Mouse (Mus musculus) layer of hippocampus, adult 2 months (tissue): ENCODE data around the gene Sel1l. TPM values are rescaled to one million over a fixed set of nuclear protein-coding genes. Genes with fewer than 3 reads are reported as not detected.

Experiments
- DNase-seq, 2 experiments: peaks; one replicate each; pipeline ENCODE4 v3.0.0; 2022; ENCODE audit warnings: low spot score in 2 of 2
- H3K27ac ChIP-seq: fragments of 200-600 bp; 2 replicates; pipeline ENCODE4 v1.8.1; 2022
- H3K4me3 ChIP-seq: fragments of 200-600 bp; 2 replicates; pipeline ENCODE4 v1.8.1; 2022; ENCODE audit warnings: mild to moderate bottlenecking
- CTCF ChIP-seq: fragments of 200-600 bp; conservative IDR thresholded peaks from 2 replicates; pipeline ENCODE4 v1.8.1; 2022; ENCODE audit warnings: antibody characterized with exemption, mild to moderate bottlenecking, moderate library complexity
- microRNA-seq, 2 experiments: library from miRNA; unstranded; fragments of <30 nt; microRNA quantifications; one replicate each; pipeline ENCODE4 v1.2.0; 2021
- total RNA-seq, 2 experiments: library from RNA; stranded (reverse); gene quantifications; 2 replicates each; pipeline ENCODE4 v1.2.3; 2021

Sel1l gene
- total RNA-seq, 2 experiments from 2014 or later = 167 to 172 TPM

DNA sequence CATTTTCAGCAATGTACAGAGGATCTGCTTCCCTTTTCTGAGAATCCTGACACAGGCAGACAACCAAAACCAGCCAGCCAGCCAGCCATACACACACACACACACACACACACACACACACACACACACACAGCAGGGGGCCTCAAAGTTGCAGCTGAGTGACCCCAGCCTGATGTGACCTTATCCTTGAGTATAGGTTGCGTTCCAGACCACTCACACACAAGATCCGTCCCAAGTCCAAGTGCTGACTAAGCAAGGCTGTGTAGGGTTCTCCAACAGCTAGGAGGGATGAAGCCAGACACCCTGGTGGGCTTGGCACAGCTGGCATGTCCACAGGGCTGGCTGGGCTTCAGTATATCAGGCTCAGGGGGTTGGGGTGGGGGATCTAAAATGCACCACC, 84.5 kb downstream of the Sel1l start:
- no peak for TF ChIP-seq CTCF
- Histone ChIP-seq H3K4me3 (no peak overlapping the region), H3K27ac (no peak overlapping the region)
- DNase-seq = no peak

DNA sequence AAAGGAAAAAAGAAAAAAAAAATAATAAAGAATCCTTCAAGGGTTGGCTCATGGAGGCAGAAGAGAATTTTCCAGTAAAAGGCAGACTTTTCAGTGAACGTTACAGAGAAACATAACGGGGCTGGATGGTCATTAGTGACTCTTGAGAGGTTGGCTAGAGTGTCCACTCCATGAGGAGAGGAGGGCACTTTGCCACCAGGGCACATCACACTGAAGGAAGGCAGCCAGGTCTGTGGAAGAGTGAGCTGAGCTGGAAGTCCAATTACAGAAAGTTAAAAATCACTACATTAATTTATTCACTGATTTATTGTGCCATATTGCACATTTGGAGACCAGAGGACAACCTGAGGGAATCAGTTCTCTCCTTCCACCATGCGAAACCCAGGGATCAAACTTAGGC, 89.1 kb downstream of the Sel1l start:
- no peak overlapping the region for H3K27ac ChIP-seq
- no peak for DNase-seq
- TF ChIP-seq CTCF = no peak
- H3K4me3 ChIP-seq = no peak overlapping the region

DNA sequence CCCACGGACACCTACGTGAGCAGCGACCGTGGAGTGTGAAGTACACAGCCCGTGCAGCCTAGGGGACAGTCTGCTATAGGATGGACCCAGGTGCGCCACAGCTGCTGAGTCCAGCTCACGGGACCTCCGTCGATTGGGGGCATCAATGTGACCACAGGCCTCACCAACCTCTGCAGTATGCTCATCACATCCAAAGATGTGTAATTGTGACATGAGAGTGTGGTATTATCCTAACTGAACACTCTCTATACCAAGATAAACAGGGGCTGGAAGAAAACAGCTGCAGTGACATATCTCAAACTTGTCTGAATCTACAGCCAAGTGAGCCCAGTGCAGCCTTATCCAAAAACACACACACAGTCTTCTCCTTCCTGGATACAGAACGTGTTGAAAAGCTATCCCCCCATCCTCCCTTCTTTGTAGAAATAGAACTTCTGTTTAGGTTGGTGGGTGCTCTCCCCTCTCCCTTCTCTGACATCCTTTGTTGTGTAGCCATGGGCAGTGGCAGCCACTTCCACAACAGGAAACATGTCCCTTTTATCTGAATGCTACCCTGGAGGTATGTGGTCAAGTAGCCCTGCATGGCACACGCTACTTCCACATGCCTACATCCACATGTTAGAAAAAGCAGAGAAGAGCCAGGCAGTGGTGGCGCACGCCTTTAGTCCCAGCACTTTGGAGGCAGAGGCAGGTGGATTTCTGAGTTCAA, 90.9 kb downstream of the Sel1l start:
- Histone ChIP-seq H3K4me3 (no peak overlapping the region), H3K27ac (no peak overlapping the region)
- TF ChIP-seq CTCF = no peak
- no peak for DNase-seq

DNA sequence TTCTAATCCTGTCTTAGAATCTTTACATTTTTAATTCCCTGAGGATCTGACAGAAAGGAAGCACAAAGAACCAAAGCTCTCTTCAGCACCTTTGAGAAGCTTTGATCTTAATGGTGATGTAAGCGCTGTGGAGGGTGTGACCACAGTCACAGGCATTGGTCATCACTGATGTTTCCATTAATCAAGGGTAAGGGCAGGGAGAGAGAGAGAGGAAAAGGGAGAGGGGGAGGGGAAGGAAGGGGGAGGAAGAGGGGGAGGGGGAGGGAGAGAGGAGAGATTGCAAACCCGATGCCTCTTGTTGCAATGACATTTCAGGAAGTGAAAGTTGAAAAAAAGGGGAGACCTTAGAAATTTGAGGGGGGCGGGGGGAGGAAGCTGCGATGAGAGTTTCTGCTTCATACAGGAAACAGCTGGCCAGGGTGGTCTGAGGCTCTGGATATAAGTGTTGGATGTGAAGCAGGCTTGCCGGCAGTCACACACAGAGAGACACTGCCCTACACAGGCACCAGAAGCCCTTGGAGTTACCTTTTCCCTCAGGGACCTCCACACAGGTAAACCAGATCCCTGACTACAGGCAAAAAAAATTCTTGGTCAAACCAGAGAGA, 92.3 kb downstream of the Sel1l start:
- TF ChIP-seq CTCF = no peak
- DNase-seq = no peak
- Histone ChIP-seq H3K4me3 (no peak overlapping the region), H3K27ac (no peak overlapping the region)

Small RNA genes lying within 50 kb of the gene (microRNA-seq; reads per million reads assigned to microRNA genes)
- gene Gm22015 = 0 reads per million in 2 experiments

Other genes with a start within 250 kb of the Sel1l start
- gene Ston2, start 60.8 kb downstream of the Sel1l start, total RNA-seq = 10 to 100 TPM; 33.4 to 34.7 TPM